Mouse (Mus musculus): ENCODE measurements at regions not wholly inside any gene's neighbourhood (a gene's known extent, or its start where the extent isn't known, plus 50 kb on each side); places are given as distances from the start of the nearest gene placed in this dataset.

- H3K36me3 ChIP-seq (ENCODE audit: insufficient read depth, low read length), result no peaks in the 10 kb centered on the region
- H3K27me3 ChIP-seq (replicated peaks; ENCODE audit: insufficient read depth, low read length), result no peaks in the 10 kb centered on the region
- no peak overlapping the region for H3K27ac ChIP-seq (ENCODE audit: low read length)
- H3K9me3 ChIP-seq (ENCODE audit: low read length), result no peaks in the 10 kb centered on the region
- no peaks in the 10 kb centered on the region for H3K4me1 ChIP-seq (ENCODE audit: insufficient read depth, low read depth, low read length)
- ATAC-seq (no peak), DNase-seq (ENCODE audit: low spot score) (no peak)
- H3K4me3 ChIP-seq (ENCODE audit: low read depth, low read length), result no peak overlapping the region
- WGBS, result 84% methylated on average over 1 of the region's 1 CpGs
- no peak for TF ChIP-seq CTCF (IDR thresholded peaks at IDR 0.05)
- no peak for TF ChIP-seq EP300 (IDR thresholded peaks at IDR 0.05)
- H3K4me2 ChIP-seq (replicated peaks; ENCODE audit: low read depth, low read length), result no peak overlapping the region
- no peak overlapping the region for H3K9ac ChIP-seq (replicated peaks; ENCODE audit: low read depth)
Measured at GRCm38 (mm10) chr14:88410722-88411437, 60.3 kb downstream of the Pcdh20 start.

GRCm38 (mm10) chr14:88399270-88399669 is 71.9 kb downstream of the Pcdh20 start:
- ATAC-seq (no peak), DNase-seq (ENCODE audit: low spot score) (no peak)
- Histone ChIP-seq H3K36me3 (ENCODE audit: insufficient read depth, low read length) (no peaks in the 10 kb centered on the region), H3K27ac (ENCODE audit: low read length) (no peak overlapping the region), H3K9me3 (ENCODE audit: low read length) (no peaks in the 10 kb centered on the region), H3K4me3 (ENCODE audit: low read depth, low read length) (no peak overlapping the region), H3K9ac (replicated peaks; ENCODE audit: low read depth) (no peak overlapping the region), H3K4me2 (replicated peaks; ENCODE audit: low read depth, low read length) (no peak overlapping the region), H3K4me1 (ENCODE audit: insufficient read depth, low read depth, low read length) (no peaks in the 10 kb centered on the region), H3K27me3 (replicated peaks; ENCODE audit: insufficient read depth, low read length) (no peaks in the 10 kb centered on the region)
- TF ChIP-seq EP300 (IDR thresholded peaks at IDR 0.05), result no peak
- WGBS, result 8% methylated on average over 1 of the region's 1 CpGs

DNA sequence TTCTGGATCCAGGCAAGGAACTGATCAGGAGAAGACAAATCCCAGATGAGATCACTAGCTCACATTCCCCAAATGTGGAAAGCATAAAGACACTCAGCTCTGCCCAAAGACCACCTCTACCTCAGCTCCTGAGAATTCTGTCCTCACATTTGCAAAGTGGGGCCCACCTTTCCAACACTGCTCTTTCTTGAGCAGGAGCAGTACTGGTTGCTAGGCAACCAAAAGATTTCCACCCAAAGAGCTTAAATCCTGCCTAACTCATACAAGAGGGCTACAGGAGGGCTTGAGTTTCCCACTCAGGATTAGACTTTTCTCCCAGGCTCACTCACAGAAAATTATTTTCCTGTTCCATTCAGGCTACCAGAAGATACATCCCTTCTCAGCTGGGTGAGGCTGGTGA is 74.0 kb downstream of the Pcdh20 start:
- no peaks in the 10 kb centered on the region for H3K4me1 ChIP-seq (ENCODE audit: insufficient read depth, low read depth, low read length)
- no peak overlapping the region for H3K4me2 ChIP-seq (replicated peaks; ENCODE audit: low read depth, low read length)
- TF ChIP-seq EP300 (IDR thresholded peaks at IDR 0.05), result no peak
- TF ChIP-seq CTCF (IDR thresholded peaks at IDR 0.05), result no peak
- H3K4me3 ChIP-seq (ENCODE audit: low read depth, low read length), result no peak overlapping the region
- no peak overlapping the region for H3K27ac ChIP-seq (ENCODE audit: low read length)
- DNase-seq (ENCODE audit: low spot score), result no peak
- H3K9me3 ChIP-seq (ENCODE audit: low read length), result no peaks in the 10 kb centered on the region
- no peak for ATAC-seq
- H3K36me3 ChIP-seq (ENCODE audit: insufficient read depth, low read length), result no peaks in the 10 kb centered on the region
- no peak overlapping the region for H3K9ac ChIP-seq (replicated peaks; ENCODE audit: low read depth)
- no peaks in the 10 kb centered on the region for H3K27me3 ChIP-seq (replicated peaks; ENCODE audit: insufficient read depth, low read length)

GRCm38 (mm10) chr14:88395016-88395415 is 76.2 kb downstream of the Pcdh20 start:
- peak; percentile 40 for ATAC-seq

DNA sequence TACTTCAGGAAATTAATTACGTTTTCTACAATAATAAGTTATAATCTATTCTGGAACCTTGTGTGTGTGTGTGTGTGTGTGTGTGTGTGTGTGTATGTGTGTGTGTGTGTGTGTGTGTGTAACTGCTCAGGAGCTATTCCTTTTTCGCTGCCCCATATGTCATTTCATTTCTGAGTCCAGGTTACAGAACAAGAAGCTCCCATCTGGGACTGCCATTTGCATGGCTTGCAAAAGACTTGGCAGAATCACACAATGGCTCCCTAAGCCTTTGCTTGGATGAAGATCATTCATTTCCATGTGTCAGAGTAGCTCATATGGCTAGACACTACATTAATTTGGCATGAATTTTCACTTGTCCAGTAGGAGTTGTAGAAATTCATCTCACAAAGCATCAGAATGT is 86.6 kb downstream of the Pcdh20 start:
- ATAC-seq (no peak), DNase-seq (ENCODE audit: low spot score) (no peak)
- Histone ChIP-seq H3K27ac (ENCODE audit: low read length) (no peak overlapping the region), H3K4me3 (ENCODE audit: low read depth, low read length) (no peak overlapping the region), H3K9ac (replicated peaks; ENCODE audit: low read depth) (no peak overlapping the region), H3K27me3 (replicated peaks; ENCODE audit: insufficient read depth, low read length) (no peaks in the 10 kb centered on the region), H3K4me2 (replicated peaks; ENCODE audit: low read depth, low read length) (no peak overlapping the region), H3K9me3 (ENCODE audit: low read length) (no peaks in the 10 kb centered on the region), H3K4me1 (ENCODE audit: insufficient read depth, low read depth, low read length) (no peaks in the 10 kb centered on the region), H3K36me3 (ENCODE audit: insufficient read depth, low read length) (no peaks in the 10 kb centered on the region)
- WGBS, result 70% methylated on average over 2 of the region's 2 CpGs
- TF ChIP-seq EP300 (IDR thresholded peaks at IDR 0.05), result no peak
- no peak for TF ChIP-seq CTCF (IDR thresholded peaks at IDR 0.05)

More at GRCm38 (mm10) chr14:88395016-88395415, 76.2 kb downstream of the Pcdh20 start:
- no peaks in the 10 kb centered on the region for H3K36me3 ChIP-seq (ENCODE audit: insufficient read depth, low read length)
- no peak overlapping the region for H3K4me2 ChIP-seq (replicated peaks; ENCODE audit: low read depth, low read length)
- DNase-seq (ENCODE audit: low spot score), result peak; percentile 21
- no peak overlapping the region for H3K9ac ChIP-seq (replicated peaks; ENCODE audit: low read depth)
- H3K9me3 ChIP-seq (ENCODE audit: low read length), result no peaks in the 10 kb centered on the region
- H3K27ac ChIP-seq (ENCODE audit: low read length), result no peak overlapping the region
- WGBS, result 44% methylated on average over 4 of the region's 4 CpGs
- H3K4me3 ChIP-seq (ENCODE audit: low read depth, low read length), result no peak overlapping the region
- H3K27me3 ChIP-seq (replicated peaks; ENCODE audit: insufficient read depth, low read length), result no peaks in the 10 kb centered on the region
- no peak for TF ChIP-seq EP300 (IDR thresholded peaks at IDR 0.05)
- no peak for TF ChIP-seq CTCF (IDR thresholded peaks at IDR 0.05)
- H3K4me1 ChIP-seq (ENCODE audit: insufficient read depth, low read depth, low read length), result no peaks in the 10 kb centered on the region

DNA sequence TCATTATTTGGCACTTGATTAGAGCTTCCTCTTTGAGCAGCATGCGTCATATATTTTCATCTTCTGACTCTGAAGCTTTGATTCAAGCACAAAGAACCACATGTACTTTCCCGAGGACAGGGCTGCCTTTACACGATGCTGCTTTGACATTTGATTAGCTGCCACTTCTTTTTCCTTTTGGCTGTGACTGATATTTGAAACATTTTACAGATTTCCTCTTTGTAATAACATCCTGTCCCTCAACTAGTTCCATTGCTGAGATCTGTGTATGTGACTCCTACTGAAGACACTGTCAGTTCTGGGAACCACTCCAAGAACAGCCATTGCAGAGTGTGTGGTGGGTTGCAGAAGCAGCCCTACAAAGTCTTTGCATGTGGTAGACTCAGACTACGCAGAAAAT is 124.0 kb downstream of the Pcdh20 start:
- no peak overlapping the region for H3K4me3 ChIP-seq (ENCODE audit: low read depth, low read length)
- WGBS, result 31% methylated on average over 4 of the region's 4 CpGs

More for the DNA sequence above, 124.0 kb downstream of the Pcdh20 start:
- TF ChIP-seq EP300 (IDR thresholded peaks at IDR 0.05) (peak; percentile 100), CTCF (IDR thresholded peaks at IDR 0.05) (no peak)
- H3K9ac ChIP-seq (replicated peaks; ENCODE audit: low read depth), result no peak overlapping the region
- no peak overlapping the region for H3K27ac ChIP-seq (ENCODE audit: low read length)
- no peaks in the 10 kb centered on the region for H3K36me3 ChIP-seq (ENCODE audit: insufficient read depth, low read length)
- DNase-seq (ENCODE audit: low spot score), result peak; percentile 94
- H3K4me1 ChIP-seq (ENCODE audit: insufficient read depth, low read depth, low read length), result 0 out of 2 replicates have a peak, but pooled peaks cover 4% of the 10 kb centered on the region
- H3K4me2 ChIP-seq (replicated peaks; ENCODE audit: low read depth, low read length), result no peak overlapping the region
- ATAC-seq, result peak; percentile 97
- no peaks in the 10 kb centered on the region for H3K27me3 ChIP-seq (replicated peaks; ENCODE audit: insufficient read depth, low read length)
- no peaks in the 10 kb centered on the region for H3K9me3 ChIP-seq (ENCODE audit: low read length)
